Mouse (Mus musculus): Measurements from ENCODE around the gene Mmel1. TPM values are rescaled to one million over a fixed set of nuclear protein-coding genes. Genes with fewer than 3 reads are reported as not detected.
A peak's percentile ranks its signal among the peaks of the same experiment; 100 is the strongest.

The Mmel1 gene
- polyA plus RNA-seq (2015; fragmentation: Nextera tagmentation; extraction: Ambion mirVana) = 0.45 and 0.86 TPM in 2 replicates

DNA sequence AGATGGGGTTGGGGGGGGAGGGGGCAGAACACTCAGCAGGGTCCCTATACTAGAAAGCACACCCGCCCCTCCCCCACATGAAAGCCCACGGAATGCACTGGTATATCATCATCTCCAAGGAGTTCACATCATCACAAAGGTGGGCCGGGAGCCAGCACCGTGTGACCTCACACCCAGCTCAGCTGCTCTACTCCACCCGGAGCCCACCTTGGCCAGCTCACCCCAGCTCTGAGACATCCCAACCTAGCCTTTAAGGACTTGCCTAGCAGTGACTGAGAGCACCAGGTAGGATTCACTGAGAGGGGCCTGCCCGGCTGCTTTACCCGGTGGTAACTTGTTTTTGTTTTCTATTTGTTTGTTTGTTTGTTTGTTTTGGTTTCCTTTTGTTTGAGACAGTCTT lies at the start of gene Mmel1:
Gene Mmel1 (plus strand): TSS at position 146 of the 400 bp plus-strand sequence.
- no peak within 1 kb of the TSS for H3K4me3 ChIP-seq
- no peak within 1 kb of the TSS for H3K9ac ChIP-seq
- H3K4me1 ChIP-seq (replicated peaks) = peaks cover 13% of the 10 kb centered on the region
- no peak for ATAC-seq (ENCODE audit: low FRiP score, low read depth)
- no peaks in the 10 kb centered on the region for H3K36me3 ChIP-seq
- no peak within 1 kb of the TSS for H3K4me2 ChIP-seq
- no peaks in the 10 kb centered on the region for H3K27me3 ChIP-seq
- H3K9me3 ChIP-seq = no peaks in the 10 kb centered on the region
- no peak within 1 kb of the TSS for H3K27ac ChIP-seq (replicated peaks)
- 92% methylated on average over 7 of the region's 7 CpGs for WGBS

GRCm38 (mm10) chr4:154825662-154826061 lies 43.7 kb upstream of the Mmel1 start:
- Histone ChIP-seq H3K4me3 (no peak overlapping the region), H3K9me3 (no peaks in the 10 kb centered on the region), H3K9ac (no peak overlapping the region), H3K4me1 (replicated peaks) (0 out of 2 replicates have a peak, but pooled peaks cover 3% of the 10 kb centered on the region), H3K27me3 (peaks cover 21% of the 10 kb centered on the region), H3K4me2 (no peak overlapping the region), H3K27ac (replicated peaks) (no peak overlapping the region), H3K36me3 (no peaks in the 10 kb centered on the region)
- 33% methylated on average over 6 of the region's 6 CpGs for WGBS
- ATAC-seq (ENCODE audit: low FRiP score, low read depth) = peak; percentile 67; the same call in 1 of the 2 replicates

DNA sequence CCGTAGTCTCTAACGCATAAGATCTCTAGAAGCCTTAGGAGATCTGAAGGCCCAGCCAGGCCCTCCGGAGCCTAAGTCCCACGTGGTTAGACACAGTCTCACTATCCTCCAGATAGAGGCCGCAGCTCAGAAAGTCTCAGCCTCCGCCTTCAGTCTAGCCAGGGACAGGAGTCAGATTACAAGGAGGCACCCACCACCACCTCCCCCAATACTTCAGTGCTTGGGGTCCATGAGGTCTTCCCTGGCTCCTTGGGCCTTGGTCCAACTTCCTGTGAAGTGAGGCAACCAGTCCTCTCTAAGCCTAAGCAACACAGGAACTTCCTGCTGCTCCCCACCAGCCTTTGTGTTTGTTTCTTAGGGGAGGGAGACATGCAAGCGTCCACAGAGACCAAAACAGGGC lies 43.2 kb upstream of the Mmel1 start:
- Histone ChIP-seq H3K36me3 (no peaks in the 10 kb centered on the region), H3K27me3 (peaks cover 21% of the 10 kb centered on the region), H3K4me1 (replicated peaks) (0 out of 2 replicates have a peak, but pooled peaks cover 3% of the 10 kb centered on the region), H3K27ac (replicated peaks) (no peak overlapping the region), H3K4me2 (no peak overlapping the region), H3K9me3 (no peaks in the 10 kb centered on the region), H3K9ac (no peak overlapping the region), H3K4me3 (no peak overlapping the region)
- WGBS = 61% methylated on average over 7 of the region's 7 CpGs
- no peak for ATAC-seq (ENCODE audit: low FRiP score, low read depth)

- Histone ChIP-seq H3K9me3 (no peaks in the 10 kb centered on the region), H3K4me3 (no peak overlapping the region), H3K9ac (no peak overlapping the region), H3K27me3 (peaks cover 21% of the 10 kb centered on the region), H3K4me1 (replicated peaks) (peaks cover 8% of the 10 kb centered on the region), H3K36me3 (no peaks in the 10 kb centered on the region), H3K4me2 (no peak overlapping the region), H3K27ac (replicated peaks) (no peak overlapping the region)
- WGBS = 68% methylated on average over 7 of the region's 7 CpGs
- no peak for ATAC-seq (ENCODE audit: low FRiP score, low read depth)
These were observed 42.2 kb upstream of the Mmel1 start for GRCm38 (mm10) chr4:154827181-154827580.

GRCm38 (mm10) chr4:154827861-154828610 lies 41.3 kb upstream of the Mmel1 start:
- H3K4me3 ChIP-seq = no peak overlapping the region
- no peak overlapping the region for H3K9ac ChIP-seq
- H3K36me3 ChIP-seq = no peaks in the 10 kb centered on the region
- H3K4me2 ChIP-seq = no peak overlapping the region
- H3K4me1 ChIP-seq (replicated peaks) = peaks cover 16% of the 10 kb centered on the region
- WGBS = 39% methylated on average over 10 of the region's 10 CpGs
- no peak for ATAC-seq (ENCODE audit: low FRiP score, low read depth)
- H3K27me3 ChIP-seq = peaks cover 21% of the 10 kb centered on the region
- no peak overlapping the region for H3K27ac ChIP-seq (replicated peaks)
- no peaks in the 10 kb centered on the region for H3K9me3 ChIP-seq

DNA sequence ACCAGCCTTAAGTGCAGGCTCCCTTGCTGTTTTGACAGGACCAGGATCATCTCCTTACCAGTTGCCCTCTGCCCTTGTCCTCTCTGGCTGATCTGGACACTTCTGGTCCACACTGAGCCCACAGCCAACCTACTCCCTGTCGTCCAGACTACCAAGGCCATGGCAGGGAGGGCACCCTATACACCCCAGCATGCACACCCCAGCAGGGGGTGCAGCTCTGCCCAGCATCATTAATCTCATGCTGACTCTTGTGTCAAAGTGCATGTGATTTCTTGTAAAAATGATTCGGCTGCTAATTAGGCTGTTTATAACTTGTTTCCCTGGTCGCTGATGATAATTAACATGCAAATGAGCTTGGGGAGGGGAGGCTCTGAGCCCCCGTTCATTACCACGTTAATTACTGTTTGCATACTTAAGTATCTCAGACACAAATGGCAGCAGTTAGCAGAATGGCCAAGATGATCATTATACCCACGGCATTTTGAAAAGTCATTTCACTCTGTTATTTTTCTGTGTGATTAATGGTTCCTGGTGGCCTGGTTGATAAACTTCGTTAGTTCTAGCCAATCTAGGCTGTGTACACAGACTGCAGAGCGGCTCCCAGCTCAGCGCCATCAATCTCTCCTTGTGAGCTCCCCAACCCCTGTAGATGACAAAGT lies 37.3 kb upstream of the Mmel1 start:
- Histone ChIP-seq H3K36me3 (no peaks in the 10 kb centered on the region), H3K9ac (no peak overlapping the region), H3K9me3 (no peaks in the 10 kb centered on the region), H3K4me3 (no peak overlapping the region), H3K27me3 (peaks cover 18% of the 10 kb centered on the region), H3K4me2 (no peak overlapping the region), H3K4me1 (replicated peaks) (peaks cover 26% of the 10 kb centered on the region), H3K27ac (replicated peaks) (no peak overlapping the region)
- peak; percentile 57; the same call in 1 of the 2 replicates for ATAC-seq (ENCODE audit: low FRiP score, low read depth)
- 26% methylated on average over 9 of the region's 9 CpGs for WGBS

- Histone ChIP-seq H3K27ac (replicated peaks) (no peak overlapping the region), H3K4me1 (replicated peaks) (peaks cover 23% of the 10 kb centered on the region), H3K27me3 (0 out of 2 replicates have a peak, but pooled peaks cover 9% of the 10 kb centered on the region), H3K4me3 (no peak overlapping the region), H3K4me2 (no peak overlapping the region), H3K36me3 (no peaks in the 10 kb centered on the region), H3K9ac (no peak overlapping the region), H3K9me3 (no peaks in the 10 kb centered on the region)
- WGBS = 60% methylated on average over 7 of the region's 7 CpGs
- peak; percentile 59 for ATAC-seq (ENCODE audit: low FRiP score, low read depth)
These were observed 33.0 kb upstream of the Mmel1 start for GRCm38 (mm10) chr4:154836183-154836915.

- ATAC-seq (ENCODE audit: low FRiP score, low read depth) = peak; percentile 46
- Histone ChIP-seq H3K36me3 (no peaks in the 10 kb centered on the region), H3K4me3 (no peak within 1 kb of the TSS), H3K4me2 (no peak within 1 kb of the TSS), H3K9ac (no peak within 1 kb of the TSS), H3K9me3 (no peaks in the 10 kb centered on the region), H3K27ac (replicated peaks) (no peak within 1 kb of the TSS), H3K4me1 (replicated peaks) (peaks cover 18% of the 10 kb centered on the region), H3K27me3 (0 out of 2 replicates have a peak, but pooled peaks cover 9% of the 10 kb centered on the region)
- WGBS = 52% methylated on average over 2 of the region's 2 CpGs
These were observed 32.2 kb upstream of the Mmel1 start, which contains the start of gene Ttc34 for GRCm38 (mm10) chr4:154837170-154837569. Ttc34 (plus strand) TSS chr4:154837459.

DNA sequence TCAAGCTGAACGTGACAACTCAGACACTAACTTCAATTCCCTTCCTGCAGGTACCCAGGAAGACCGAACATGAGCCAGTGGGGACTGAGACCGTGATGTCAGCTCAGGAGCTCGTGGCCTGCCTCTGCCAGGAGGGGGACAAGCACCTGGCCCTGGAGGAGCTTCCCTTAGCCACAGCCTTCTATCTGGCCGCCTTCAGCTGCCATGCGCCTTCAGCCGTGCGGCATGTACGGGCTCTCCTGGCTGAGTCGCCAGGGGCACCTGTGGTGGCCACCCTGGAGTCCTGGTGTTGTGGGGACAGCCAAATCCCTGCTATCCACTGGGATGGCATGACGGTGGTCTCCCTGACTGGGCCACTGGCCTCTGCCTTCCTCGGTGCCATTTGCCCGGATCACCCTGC lies 30.6 kb upstream of the Mmel1 start:
- H3K9me3 ChIP-seq = no peaks in the 10 kb centered on the region
- no peaks in the 10 kb centered on the region for H3K36me3 ChIP-seq
- ATAC-seq (ENCODE audit: low FRiP score, low read depth) = no peak
- H3K4me2 ChIP-seq = no peak overlapping the region
- 93% methylated on average over 13 of the region's 13 CpGs for WGBS
- 0 out of 2 replicates have a peak, but pooled peaks cover 9% of the 10 kb centered on the region for H3K27me3 ChIP-seq
- no peak overlapping the region for H3K27ac ChIP-seq (replicated peaks)
- no peak overlapping the region for H3K9ac ChIP-seq
- peaks cover 4% of the 10 kb centered on the region for H3K4me1 ChIP-seq (replicated peaks)
- H3K4me3 ChIP-seq = no peak overlapping the region

GRCm38 (mm10) chr4:154839406-154839805 lies 30.0 kb upstream of the Mmel1 start:
- Histone ChIP-seq H3K9ac (no peak overlapping the region), H3K4me3 (no peak overlapping the region), H3K9me3 (no peaks in the 10 kb centered on the region), H3K36me3 (no peaks in the 10 kb centered on the region), H3K4me1 (replicated peaks) (peaks cover 4% of the 10 kb centered on the region), H3K27ac (replicated peaks) (no peak overlapping the region), H3K27me3 (0 out of 2 replicates have a peak, but pooled peaks cover 9% of the 10 kb centered on the region), H3K4me2 (no peak overlapping the region)
- ATAC-seq (ENCODE audit: low FRiP score, low read depth) = no peak
- WGBS = 45% methylated on average over 11 of the region's 11 CpGs

DNA sequence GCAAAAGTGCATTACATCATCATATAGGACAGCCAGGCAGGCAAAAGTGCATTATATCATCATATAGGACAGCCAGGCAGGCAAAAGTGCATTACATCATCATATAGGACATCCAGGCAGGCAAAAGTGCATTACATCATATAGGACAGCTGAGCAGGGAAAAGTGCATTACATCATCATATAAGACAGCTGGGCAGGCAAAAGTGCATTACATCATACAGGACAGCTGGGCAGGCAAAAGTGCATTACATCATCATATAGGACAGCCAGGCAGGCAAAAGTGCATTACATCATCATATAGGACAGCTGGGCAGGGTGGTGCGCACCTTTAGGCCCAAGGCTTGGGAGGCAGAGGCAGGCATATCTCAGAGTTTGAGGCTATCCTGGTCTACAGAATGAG lies 16.7 kb upstream of the Mmel1 start:
- H3K4me3 ChIP-seq = no peak overlapping the region
- no peak overlapping the region for H3K27ac ChIP-seq (replicated peaks)
- no peaks in the 10 kb centered on the region for H3K9me3 ChIP-seq
- no peak for ATAC-seq (ENCODE audit: low FRiP score, low read depth)
- H3K4me2 ChIP-seq = no peak overlapping the region
- 0 out of 2 replicates have a peak, but pooled peaks cover 2% of the 10 kb centered on the region for H3K27me3 ChIP-seq
- peaks cover 17% of the 10 kb centered on the region for H3K4me1 ChIP-seq (replicated peaks)
- H3K9ac ChIP-seq = no peak overlapping the region
- no peaks in the 10 kb centered on the region for H3K36me3 ChIP-seq
- 100% methylated on average over 1 of the region's 1 CpGs for WGBS

DNA sequence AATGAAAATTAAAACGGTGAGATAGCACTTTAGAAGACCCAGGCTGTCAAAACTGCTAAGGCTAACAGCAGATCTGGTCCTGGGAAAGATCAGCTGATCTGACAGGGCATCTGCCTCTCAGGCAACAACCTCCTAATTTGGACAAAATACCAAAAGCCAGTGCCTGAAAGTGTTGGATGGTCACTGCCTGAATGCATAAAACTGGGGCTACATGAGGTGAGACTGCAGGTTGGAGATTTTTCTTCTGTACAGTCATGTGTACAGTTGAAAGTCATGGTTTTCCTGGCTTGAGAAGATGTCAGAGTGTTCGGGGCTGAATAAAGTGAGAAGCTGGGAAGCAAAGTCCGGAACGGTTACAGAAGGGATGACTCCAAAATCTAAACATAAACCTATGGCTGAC lies 15.5 kb upstream of the Mmel1 start:
- Histone ChIP-seq H3K36me3 (no peaks in the 10 kb centered on the region), H3K9ac (no peak overlapping the region), H3K27me3 (0 out of 2 replicates have a peak, but pooled peaks cover 2% of the 10 kb centered on the region), H3K9me3 (no peaks in the 10 kb centered on the region), H3K4me2 (no peak overlapping the region), H3K4me1 (replicated peaks) (peaks cover 17% of the 10 kb centered on the region), H3K4me3 (no peak overlapping the region), H3K27ac (replicated peaks) (no peak overlapping the region)
- no peak for ATAC-seq (ENCODE audit: low FRiP score, low read depth)
- 76% methylated on average over 4 of the region's 4 CpGs for WGBS

Measured in hindbrain, embryonic 15.5 days (tissue).